25 mouse cellular contexts compared by ENCODE assay signal in genomic region chr13:96405518-96405917, GRCm38 (mm10).
"Had no signal": no experiment of that assay in that cellular context is flagged by ENCODE, and none has a peak within 500 bp of the region (broad histone marks: within the 10 kb centered on the region; RNA-seq: fewer than 3 reads in every experiment).

No protein-coding gene starts in this region.

- H3K4me3 ChIP-seq: gastrocnemius, adult 2 months; heart, embryonic 10.5 days; heart, embryonic 12.5 days; hindbrain, embryonic 10.5 days; hindbrain, embryonic 12.5 days; intestine, embryonic 15.5 days; layer of hippocampus, adult 2 months; limb, embryonic 13.5 days; limb, embryonic 15.5 days; liver, embryonic 12.5 days had no signal

- H3K9me3 ChIP-seq: heart, embryonic 10.5 days; heart, embryonic 12.5 days; hindbrain, embryonic 10.5 days; hindbrain, embryonic 12.5 days; intestine, embryonic 15.5 days; limb, embryonic 13.5 days; limb, embryonic 15.5 days; liver, embryonic 12.5 days had no signal

- DNase-seq: gastrocnemius, adult 2 months; gastrocnemius, postnatal 10 days; gastrocnemius, postnatal 25 days; heart, adult 18-20 months; heart, postnatal 10 days; heart, postnatal 4 days; kidney, adult 18-20 months; kidney, adult 8-10 months; kidney, postnatal 10 days; kidney, postnatal 25 days; kidney, postnatal 4 days; left cerebral cortex, postnatal 4 days had no signal

- H3K4me2 ChIP-seq: heart, embryonic 12.5 days; hindbrain, embryonic 12.5 days; hindbrain, embryonic 14.5 days; intestine, embryonic 15.5 days; limb, embryonic 13.5 days; limb, embryonic 15.5 days; liver, embryonic 12.5 days had no signal

- H3K27me3 ChIP-seq: heart, embryonic 12.5 days; hindbrain, embryonic 12.5 days; intestine, embryonic 15.5 days; limb, embryonic 13.5 days; limb, embryonic 15.5 days; liver, embryonic 12.5 days had no signal

- H3K9ac ChIP-seq: heart, embryonic 12.5 days; hindbrain, embryonic 12.5 days; hindbrain, embryonic 14.5 days; intestine, embryonic 15.5 days; limb, embryonic 13.5 days; limb, embryonic 15.5 days; liver, embryonic 12.5 days had no signal

- H3K4me1 ChIP-seq: heart, embryonic 10.5 days; heart, embryonic 12.5 days; hindbrain, embryonic 12.5 days; intestine, embryonic 15.5 days; limb, embryonic 15.5 days; liver, embryonic 12.5 days had no signal

- ATAC-seq: hindbrain, embryonic 16.5 days; inflammation-experienced regulatory T-cells, adult 6 months; intestine, embryonic 15.5 days; intestine, postnatal 0 days; liver, embryonic 12.5 days had no signal

- H3K27ac ChIP-seq: gastrocnemius, adult 2 months; heart, embryonic 10.5 days; hindbrain, embryonic 10.5 days; hindbrain, embryonic 12.5 days; hindbrain, embryonic 14.5 days; intestine, embryonic 15.5 days; layer of hippocampus, adult 2 months; limb, embryonic 13.5 days; limb, embryonic 15.5 days; liver, embryonic 12.5 days had no signal
